Mouse (Mus musculus) ES-E14 (cell line): ENCODE measurements around the gene Rgmb.

Experiments
- CHD2 ChIP-seq: IDR thresholded peaks from 2 replicates; pipeline ENCODE4 v1.6.1; 2014; ENCODE audit warnings: mild to moderate bottlenecking, low read depth, low read length, inconsistent platforms
- HCFC1 ChIP-seq: IDR thresholded peaks from 2 replicates; pipeline ENCODE4 v1.6.1; 2012; ENCODE audit warnings: low read length, inconsistent platforms, borderline replicate concordance; ENCODE audit not compliant: insufficient read depth
- ZC3H11A ChIP-seq: IDR thresholded peaks from 2 replicates; pipeline ENCODE4 v1.6.1; 2012; ENCODE audit warnings: low read depth, mild to moderate bottlenecking, inconsistent platforms, low read length, borderline replicate concordance
- ZNF384 ChIP-seq: IDR thresholded peaks from 2 replicates; pipeline ENCODE4 v1.6.1; 2012; ENCODE audit warnings: low read depth, low read length, inconsistent platforms

DNA sequence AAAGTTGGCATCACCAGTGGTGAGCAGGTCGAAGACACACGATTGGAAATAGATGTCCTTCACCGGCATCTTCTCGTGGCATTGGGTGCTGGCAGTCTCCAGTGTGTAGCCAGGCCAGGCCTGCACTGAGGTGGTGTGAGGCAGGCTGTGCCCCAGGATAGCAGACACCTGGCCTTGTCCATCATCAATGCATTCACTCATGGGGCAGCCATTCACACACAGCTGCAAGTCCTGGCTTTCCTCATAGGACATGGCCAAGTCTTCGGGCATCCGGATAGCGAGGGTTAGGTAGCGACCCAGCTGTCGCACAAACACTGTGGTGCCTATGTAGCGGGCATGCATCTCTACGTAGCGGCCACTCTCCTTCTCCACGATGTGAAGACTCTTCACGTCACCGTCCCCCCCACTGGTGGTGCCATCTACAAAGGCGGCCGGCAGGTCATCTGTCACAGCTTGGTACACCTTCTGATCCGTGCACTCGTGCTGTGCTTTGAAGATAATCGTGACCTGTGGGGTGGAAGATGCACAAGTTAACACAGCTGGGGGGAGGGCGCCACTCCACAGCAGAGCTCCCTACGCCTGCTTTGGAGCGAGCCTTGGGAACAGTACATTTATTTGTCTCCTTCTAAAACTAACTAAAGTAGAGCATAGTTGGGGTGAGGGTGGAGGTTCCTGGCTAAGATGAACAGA is 23.4 kb downstream of the Rgmb start:
- TF ChIP-seq ZNF384 (no peak), ZC3H11A (no peak), HCFC1 (no peak), CHD2 (no peak)
